Mouse (Mus musculus): ENCODE results near the gene Tatdn2.
A peak's percentile ranks its signal among the peaks of the same experiment; 100 is the strongest.

Tatdn2 gene

GRCm38 (mm10) chr6:113717541-113717940, 20.7 kb downstream of the Tatdn2 start:
- peak; percentile 35 for DNase-seq

GRCm38 (mm10) chr6:113719878-113720277, 23.0 kb downstream of the Tatdn2 start, which contains the start of gene Ghrl:
TSS of gene Ghrl (minus strand) at chr6:113719880.
- no peak for DNase-seq

DNA sequence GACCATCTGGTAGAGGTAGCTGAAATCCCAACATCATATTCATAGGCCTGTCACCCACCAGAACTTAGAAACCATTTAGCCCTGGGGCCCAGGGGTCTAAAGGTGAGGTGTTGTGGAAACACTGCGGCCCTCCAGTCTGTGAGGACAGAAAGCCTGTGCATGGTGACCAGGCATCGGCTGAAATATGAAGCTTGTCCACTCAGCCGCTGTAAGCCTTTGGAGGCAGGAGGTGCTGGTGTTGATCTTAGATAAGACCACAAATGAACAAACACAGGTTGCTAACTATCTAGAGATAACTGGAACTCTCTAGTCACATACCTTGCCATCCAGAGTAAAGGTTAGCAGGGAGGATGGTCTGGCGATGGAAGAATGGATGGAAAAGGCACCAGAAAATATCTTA, 24.2 kb downstream of the Tatdn2 start:
- DNase-seq: no peak

DNA sequence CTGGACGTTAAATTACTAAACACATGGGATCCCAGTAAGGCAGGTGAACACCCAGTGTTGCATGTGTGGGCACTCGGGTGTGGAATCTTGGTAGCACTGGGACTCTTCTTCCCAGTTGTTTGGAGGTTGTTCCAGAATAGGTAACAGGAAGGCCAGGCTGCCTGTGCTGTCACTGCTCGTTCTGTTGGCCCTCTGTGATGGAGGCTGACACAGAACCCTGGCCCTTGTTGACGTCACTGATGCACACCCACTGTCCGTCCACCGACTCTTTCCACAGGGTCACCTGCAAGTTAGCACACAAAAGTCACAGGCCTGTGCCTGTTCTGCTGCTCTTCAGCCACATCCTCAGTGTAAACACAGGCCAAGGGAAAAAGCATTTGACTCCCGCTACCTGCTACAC, 31.3 kb downstream of the Tatdn2 start:
- DNase-seq: no peak

DNA sequence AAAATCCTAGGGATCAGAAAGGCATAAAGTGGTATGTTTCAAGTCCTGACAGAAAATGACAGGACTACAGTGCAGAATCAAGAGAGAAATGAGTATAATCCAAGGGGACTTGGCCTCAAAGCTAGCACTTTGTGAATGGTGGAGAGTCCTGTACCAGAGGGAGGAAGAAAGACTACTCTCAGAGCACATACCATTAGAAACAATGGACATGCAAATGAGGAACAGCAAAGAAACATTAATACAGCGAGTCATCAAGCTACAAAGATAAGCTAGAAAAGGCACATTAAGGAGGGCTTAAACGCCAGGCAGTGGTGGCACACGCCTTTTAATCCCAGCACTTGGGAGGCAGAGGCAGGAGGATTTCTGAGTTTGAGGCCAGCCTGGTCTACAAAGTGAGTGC, 34.4 kb downstream of the Tatdn2 start:
- no peak for DNase-seq

- no peak for DNase-seq
Measured at GRCm38 (mm10) chr6:113737318-113738046, 40.6 kb downstream of the Tatdn2 start.

GRCm38 (mm10) chr6:113740236-113741217, 43.7 kb downstream of the Tatdn2 start, which contains the start of gene Sec13:
TSS of gene Sec13 (minus strand) at chr6:113740743.
- DNase-seq: peak; percentile 76

- DNase-seq: no peak
Measured at GRCm38 (mm10) chr6:113741425-113741824, 44.6 kb downstream of the Tatdn2 start.

DNA sequence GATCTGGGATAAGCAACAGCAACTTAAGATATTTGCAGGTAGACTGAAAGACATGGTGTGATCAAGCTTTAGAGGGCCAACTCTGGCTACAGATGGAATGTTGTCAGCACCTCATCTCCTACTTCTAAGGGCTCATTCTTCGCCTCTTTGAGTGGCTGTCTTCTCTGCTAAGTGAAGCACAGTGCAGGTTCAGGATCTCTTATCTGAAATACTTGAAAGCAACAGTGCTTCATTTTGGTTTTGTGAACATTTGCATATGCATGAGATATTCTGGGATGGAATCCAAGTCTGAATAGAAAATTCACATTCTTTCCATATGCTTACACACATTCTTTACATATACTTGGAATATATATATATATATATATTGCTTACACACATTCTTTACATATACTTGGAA, 45.5 kb downstream of the Tatdn2 start:
- no peak for DNase-seq

GRCm38 (mm10) chr6:113743111-113743510, 46.3 kb downstream of the Tatdn2 start:
- no peak for DNase-seq

DNA sequence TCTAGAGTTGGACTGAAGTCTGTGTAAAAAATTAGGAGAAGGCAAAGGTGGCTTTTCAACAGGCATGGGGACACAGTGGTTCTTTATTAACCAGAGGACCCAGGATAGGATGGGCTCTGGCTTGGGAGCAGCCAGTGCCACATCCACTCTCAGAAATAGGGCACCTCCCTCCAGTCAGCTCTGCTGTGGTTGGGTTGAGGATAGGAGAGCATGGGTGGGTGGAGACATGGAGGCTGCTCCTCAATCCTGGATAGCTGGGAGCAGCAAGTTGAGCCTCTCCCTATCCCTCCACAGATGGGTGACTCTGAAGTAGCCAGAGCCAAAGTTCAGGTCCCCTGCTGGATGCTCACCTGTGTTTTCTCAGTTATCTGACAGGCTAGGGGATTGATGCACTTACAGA, 48.3 kb downstream of the Tatdn2 start:
- DNase-seq: no peak

DNA sequence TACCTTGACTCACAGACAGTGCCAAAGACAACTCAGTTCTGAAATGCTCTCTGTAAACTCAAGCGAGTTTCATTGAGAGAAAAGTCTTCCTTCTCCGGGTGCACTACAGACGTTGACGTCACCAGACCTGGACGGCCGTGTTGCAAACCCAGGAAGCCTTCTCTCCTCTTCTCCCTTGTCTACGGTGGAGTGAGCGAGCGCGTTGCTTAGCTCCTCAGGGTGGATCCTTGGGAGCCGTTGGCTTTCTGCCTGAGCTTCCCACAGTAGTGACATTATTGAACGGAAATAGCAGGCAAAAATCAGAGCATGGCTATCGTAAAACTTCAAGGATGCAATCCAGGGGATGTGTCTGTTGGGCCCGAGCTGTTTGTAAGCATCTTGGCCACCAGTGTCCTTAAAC, 50.4 kb downstream of the Tatdn2 start:
- no peak for DNase-seq

- DNase-seq: no peak
Measured at GRCm38 (mm10) chr6:113748351-113748750, 51.5 kb downstream of the Tatdn2 start.

DNA sequence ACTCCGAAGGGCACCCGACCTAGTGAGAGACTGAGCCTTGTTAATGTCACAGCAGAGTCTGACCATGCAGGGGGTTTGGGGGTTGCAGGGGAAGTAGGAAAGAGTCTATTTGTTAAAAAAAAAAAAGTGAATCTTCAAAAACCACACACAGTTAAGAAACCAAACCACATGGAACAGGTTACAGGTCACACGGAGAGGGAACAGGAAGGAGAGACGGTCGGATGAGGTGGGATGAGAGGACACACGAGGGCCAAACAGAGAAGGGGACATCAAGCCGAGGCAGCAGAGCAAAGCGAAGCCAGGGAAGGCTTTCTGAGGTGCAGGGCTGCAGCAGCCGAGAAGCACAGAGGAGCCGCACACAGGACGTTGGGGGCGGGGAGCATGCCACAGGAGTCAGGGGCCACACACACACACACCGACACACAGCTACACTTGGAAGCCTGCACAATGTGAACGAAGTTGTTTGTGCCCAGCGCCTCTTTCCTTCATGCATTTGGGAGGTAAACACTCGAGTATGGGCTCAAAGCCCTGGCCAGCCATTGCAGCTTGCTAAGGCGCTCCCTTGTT, 52.4 kb downstream of the Tatdn2 start:
- DNase-seq: no peak
